In the genomic region with DNA sequence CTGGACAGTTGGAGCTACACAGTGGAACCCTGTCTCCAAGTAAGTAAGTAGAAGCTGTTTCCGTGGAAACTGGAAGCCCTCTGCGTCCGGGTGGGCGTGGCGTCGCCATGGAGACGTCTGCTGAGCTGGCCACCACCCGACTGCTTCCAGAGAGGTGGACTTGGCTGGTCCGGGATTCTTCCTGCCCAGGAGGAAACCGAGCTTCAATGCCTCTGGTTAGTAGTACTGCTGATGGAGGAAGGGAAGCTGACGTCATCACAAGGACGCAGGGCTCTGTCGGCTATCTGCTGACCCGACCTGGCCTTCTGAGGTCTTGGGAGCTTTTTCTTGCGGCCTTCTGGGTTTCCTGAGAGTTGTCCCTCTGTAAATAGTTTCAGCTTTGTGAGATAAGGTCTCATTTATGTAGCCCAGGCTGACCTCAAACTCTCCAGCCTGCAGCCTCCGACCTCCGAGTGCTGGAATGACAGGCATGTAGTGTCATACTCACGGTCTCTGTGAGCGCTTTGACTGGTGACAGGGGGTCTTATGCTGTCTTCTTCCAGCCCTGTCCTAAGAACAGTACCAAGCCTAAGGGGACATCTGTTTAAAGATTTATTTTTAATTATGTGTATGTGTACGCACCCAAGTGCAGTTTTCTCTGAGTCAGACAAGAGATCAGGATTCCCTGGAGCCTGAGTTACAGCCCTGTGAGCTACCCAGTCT, we compare ENCODE assay signal across 8 mouse cellular contexts. TPM values are rescaled to one million over a fixed set of nuclear protein-coding genes. Genes with fewer than 3 reads are reported as not detected.
DNase-seq lines count a peak whose midpoint lies in the region; ATAC-seq and TF ChIP-seq lines count a peak whose summit lies in the region.

No protein-coding gene starts in this region.

- H3K27ac ChIP-seq in embryonic facial prominence, embryonic 15.5 days (replicated peaks) = peak overlapping the region; percentile 17; the same call in 1 of the 2 replicates
- H3K27ac ChIP-seq in heart, embryonic 10.5 days = 0 out of 2 replicates have a peak overlapping the region, but pooled peaks have one; percentile 13
- peak overlapping the region; percentile 83 for H3K27ac ChIP-seq in kidney, adult 2 months (ENCODE audit: insufficient read depth, low read depth, low read length)
- no peak overlapping the region; the same call in 1 of the 2 replicates for H3K27ac ChIP-seq in limb, embryonic 13.5 days
- no peak overlapping the region for H3K27ac ChIP-seq in midbrain, postnatal 0 days (ENCODE audit: low read depth, low read length)

- TF ChIP-seq CTCF in kidney, adult 2 months (conservative IDR thresholded peaks at IDR 0.05; ENCODE audit: insufficient read depth, insufficient read length, low read depth, low read length) = no peak
- no peak for TF ChIP-seq CTCF in midbrain, postnatal 0 days (IDR thresholded peaks at IDR 0.05)

- ATAC-seq in cerebellum, adult (ENCODE audit: insufficient number of reproducible peaks, low FRiP score, low TSS enrichment) = no peak
- no peak for ATAC-seq in embryonic facial prominence, embryonic 15.5 days (ENCODE audit: insufficient number of reproducible peaks, low FRiP score, low TSS enrichment, low read depth)
- ATAC-seq in limb, embryonic 13.5 days (ENCODE audit: low FRiP score, low read depth) = no peak
- no peak for ATAC-seq in midbrain, postnatal 0 days (ENCODE audit: low FRiP score)

- TF ChIP-seq POLR2A in kidney, adult 2 months (IDR thresholded peaks at IDR 0.05; ENCODE audit: low read depth, low read length) = no peak

- WGBS in embryonic facial prominence, embryonic 15.5 days = 6% methylated on average over 20 of the region's 20 CpGs
- 10% methylated on average over 20 of the region's 20 CpGs for WGBS in heart, embryonic 10.5 days
- WGBS in kidney, adult 2 months = 14% methylated on average over 20 of the region's 20 CpGs
- 10% methylated on average over 20 of the region's 20 CpGs for WGBS in limb, embryonic 13.5 days
- 14% methylated on average over 20 of the region's 20 CpGs for WGBS in midbrain, postnatal 0 days

- DNase-seq in cerebellum, postnatal 10 days = peak; percentile 84 to 90
- DNase-seq in heart, embryonic 10.5 days (ENCODE audit: low spot score) = peak; percentile 90
- peak; percentile 93 for DNase-seq in kidney, adult 2 months
- DNase-seq in midbrain, postnatal 0 days (ENCODE audit: low spot score) = peak; percentile 70
- DNase-seq in testis, postnatal 14 days (ENCODE audit: low spot score) = peak; percentile 34

- H3K4me1 ChIP-seq in embryonic facial prominence, embryonic 15.5 days = peaks cover 39% of the 10 kb centered on the region
- H3K4me1 ChIP-seq in heart, embryonic 10.5 days = peaks cover 40% of the 10 kb centered on the region
- peaks cover 16% of the 10 kb centered on the region for H3K4me1 ChIP-seq in kidney, adult 2 months (ENCODE audit: control insufficient read depth, insufficient read depth, low read length)
- H3K4me1 ChIP-seq in limb, embryonic 13.5 days = peaks cover 26% of the 10 kb centered on the region
- H3K4me1 ChIP-seq in midbrain, postnatal 0 days (ENCODE audit: insufficient read depth, low read length) = peaks cover 14% of the 10 kb centered on the region; the same call in 1 of the 2 replicates

- no peak overlapping the region for H3K9ac ChIP-seq in embryonic facial prominence, embryonic 15.5 days
- peak overlapping the region; percentile 19; the same call in 1 of the 2 replicates for H3K9ac ChIP-seq in limb, embryonic 13.5 days
- H3K9ac ChIP-seq in midbrain, postnatal 0 days (replicated peaks; ENCODE audit: low read length, poor library complexity, severe bottlenecking) = no peak overlapping the region

- H3K4me2 ChIP-seq in embryonic facial prominence, embryonic 15.5 days (replicated peaks) = peak overlapping the region; percentile 36
- H3K4me2 ChIP-seq in limb, embryonic 13.5 days (replicated peaks) = peak overlapping the region; percentile 52
- H3K4me2 ChIP-seq in midbrain, postnatal 0 days (ENCODE audit: low read depth, low read length, poor library complexity, severe bottlenecking) = peak overlapping the region; percentile 28

- no peaks in the 10 kb centered on the region for H3K27me3 ChIP-seq in embryonic facial prominence, embryonic 15.5 days
- peaks cover 2% of the 10 kb centered on the region; the same call in 1 of the 2 replicates for H3K27me3 ChIP-seq in heart, embryonic 10.5 days (ENCODE audit: insufficient read depth, poor library complexity, severe bottlenecking)
- no peaks in the 10 kb centered on the region for H3K27me3 ChIP-seq in kidney, adult 2 months (replicated peaks; ENCODE audit: control insufficient read depth, insufficient read depth, low read length)
- no peaks in the 10 kb centered on the region for H3K27me3 ChIP-seq in limb, embryonic 13.5 days
- no peaks in the 10 kb centered on the region for H3K27me3 ChIP-seq in midbrain, postnatal 0 days (ENCODE audit: insufficient read depth, low read length)

- no peaks in the 10 kb centered on the region for H3K36me3 ChIP-seq in embryonic facial prominence, embryonic 15.5 days
- no peaks in the 10 kb centered on the region for H3K36me3 ChIP-seq in heart, embryonic 10.5 days
- no peaks in the 10 kb centered on the region for H3K36me3 ChIP-seq in kidney, adult 2 months (ENCODE audit: control insufficient read depth, insufficient read depth, low read length)
- H3K36me3 ChIP-seq in limb, embryonic 13.5 days = no peaks in the 10 kb centered on the region
- H3K36me3 ChIP-seq in midbrain, postnatal 0 days (ENCODE audit: insufficient read depth, low read length) = no peaks in the 10 kb centered on the region

- no peak overlapping the region; the same call in 1 of the 2 replicates for H3K4me3 ChIP-seq in embryonic facial prominence, embryonic 15.5 days (replicated peaks)
- peak overlapping the region; percentile 20; the same call in 1 of the 2 replicates for H3K4me3 ChIP-seq in heart, embryonic 10.5 days
- no peak overlapping the region for H3K4me3 ChIP-seq in kidney, adult 2 months (ENCODE audit: insufficient read depth, low read depth, low read length)
- peak overlapping the region; percentile 15; the same call in 1 of the 2 replicates for H3K4me3 ChIP-seq in limb, embryonic 13.5 days
- H3K4me3 ChIP-seq in midbrain, postnatal 0 days (ENCODE audit: low read depth, low read length) = no peak overlapping the region

- H3K9me3 ChIP-seq in embryonic facial prominence, embryonic 15.5 days (replicated peaks) = no peaks in the 10 kb centered on the region
- H3K9me3 ChIP-seq in heart, embryonic 10.5 days = 0 out of 2 replicates have a peak, but pooled peaks cover 4% of the 10 kb centered on the region
- H3K9me3 ChIP-seq in limb, embryonic 13.5 days = no peaks in the 10 kb centered on the region
- H3K9me3 ChIP-seq in midbrain, postnatal 0 days (ENCODE audit: low read length) = no peaks in the 10 kb centered on the region

RNA-seq across cellular contexts. Expression of gene Clip2, which starts 3.4 kb away (rescaled TPM):
- 4.3 and 4.4 TPM in 2 replicates for polyA plus RNA-seq in embryonic facial prominence, embryonic 15.5 days (2015; fragmentation: Nextera tagmentation; extraction: Ambion mirVana)
- polyA plus RNA-seq in heart, embryonic 10.5 days (2016; fragmentation: Nextera tagmentation; extraction: Ambion mirVana) = 2.1 TPM in 2 replicates
- 22.4 and 25.2 TPM in 2 replicates for polyA plus RNA-seq in kidney, adult 2 months (2012; rRNA removed)
- polyA plus RNA-seq in limb, embryonic 13.5 days (2015; fragmentation: Nextera tagmentation; extraction: Ambion mirVana) = 5.5 and 5.7 TPM in 2 replicates
- 148 and 153 TPM in 2 replicates for total RNA-seq in midbrain, postnatal 0 days (2014; rRNA removed)
- polyA plus RNA-seq in midbrain, postnatal 0 days (2015; fragmentation: Nextera tagmentation; extraction: Ambion mirVana) = 13.1 TPM in 2 replicates

RNA-seq across cellular contexts. Expression of gene Syna, which starts 4.4 kb away (rescaled TPM):
- 0.26 and 0.41 TPM in 2 replicates for polyA plus RNA-seq in embryonic facial prominence, embryonic 15.5 days (2015; fragmentation: Nextera tagmentation; extraction: Ambion mirVana)
- polyA plus RNA-seq in heart, embryonic 10.5 days (2016; fragmentation: Nextera tagmentation; extraction: Ambion mirVana) = not detected in 2 replicates
- polyA plus RNA-seq in kidney, adult 2 months (2012; rRNA removed) = 0.34 and 0.48 TPM in 2 replicates
- polyA plus RNA-seq in limb, embryonic 13.5 days (2015; fragmentation: Nextera tagmentation; extraction: Ambion mirVana) = 0.18 and 0.20 TPM in 2 replicates
- not detected in 2 replicates for total RNA-seq in midbrain, postnatal 0 days (2014; rRNA removed)
- 0.93 and 1.1 TPM in 2 replicates for polyA plus RNA-seq in midbrain, postnatal 0 days (2015; fragmentation: Nextera tagmentation; extraction: Ambion mirVana)

RNA-seq across cellular contexts. Expression of gene Rfc2, which starts 25.6 kb away (rescaled TPM):
- 234 and 238 TPM in 2 replicates for polyA plus RNA-seq in embryonic facial prominence, embryonic 15.5 days (2015; fragmentation: Nextera tagmentation; extraction: Ambion mirVana)
- 271 and 300 TPM in 2 replicates for polyA plus RNA-seq in heart, embryonic 10.5 days (2016; fragmentation: Nextera tagmentation; extraction: Ambion mirVana)
- 65.5 and 76.4 TPM in 2 replicates for polyA plus RNA-seq in kidney, adult 2 months (2012; rRNA removed)
- 310 and 326 TPM in 2 replicates for polyA plus RNA-seq in limb, embryonic 13.5 days (2015; fragmentation: Nextera tagmentation; extraction: Ambion mirVana)
- total RNA-seq in midbrain, postnatal 0 days (2014; rRNA removed) = 58.1 and 87.6 TPM in 2 replicates
- polyA plus RNA-seq in midbrain, postnatal 0 days (2015; fragmentation: Nextera tagmentation; extraction: Ambion mirVana) = 155 and 157 TPM in 2 replicates

RNA-seq across cellular contexts. Expression of gene Lat2, which starts 59.2 kb away (rescaled TPM):
- polyA plus RNA-seq in embryonic facial prominence, embryonic 15.5 days (2015; fragmentation: Nextera tagmentation; extraction: Ambion mirVana) = 4.6 and 6.7 TPM in 2 replicates
- 2.9 and 4.1 TPM in 2 replicates for polyA plus RNA-seq in heart, embryonic 10.5 days (2016; fragmentation: Nextera tagmentation; extraction: Ambion mirVana)
- polyA plus RNA-seq in kidney, adult 2 months (2012; rRNA removed) = 1.8 and 3.3 TPM in 2 replicates
- polyA plus RNA-seq in limb, embryonic 13.5 days (2015; fragmentation: Nextera tagmentation; extraction: Ambion mirVana) = 2.8 and 4.0 TPM in 2 replicates
- 0.44 and 2.8 TPM in 2 replicates for total RNA-seq in midbrain, postnatal 0 days (2014; rRNA removed)
- polyA plus RNA-seq in midbrain, postnatal 0 days (2015; fragmentation: Nextera tagmentation; extraction: Ambion mirVana) = 1.6 and 2.2 TPM in 2 replicates

Comparison
In these comparisons a context has a peak if more than half of its experiments do, and no peak if none do; other contexts are left out.
1. DNase-seq: peak in every context shown above with its lines; median percentile 93 in kidney, adult 2 months; 90 in heart, embryonic 10.5 days; 87 in cerebellum, postnatal 10 days; 70 in midbrain, postnatal 0 days; 34 in testis, postnatal 14 days.
2. H3K27ac ChIP-seq: peak in embryonic facial prominence, embryonic 15.5 days (single experiment), heart, embryonic 10.5 days (single experiment) and kidney, adult 2 months (single experiment); none in limb, embryonic 13.5 days (single experiment) and midbrain, postnatal 0 days (single experiment).
3. H3K4me3 ChIP-seq: peak in heart, embryonic 10.5 days (single experiment) and limb, embryonic 13.5 days (single experiment); none in embryonic facial prominence, embryonic 15.5 days (single experiment), kidney, adult 2 months (single experiment) and midbrain, postnatal 0 days (single experiment).
4. Peak in every context shown above with its lines, with median percentiles within 50 percentile points of each other: H3K4me2 ChIP-seq.